Mouse (Mus musculus) ES-Bruce4 (cell line): ENCODE results near the gene Magee1. TPM values are rescaled to one million over a fixed set of nuclear protein-coding genes. Genes with fewer than 3 reads are reported as not detected.
"Not testable (repeated sequence)": the region's sequence is repeated elsewhere in the genome, so short reads cannot be mapped to it uniquely, and the experiment has no call there.

Experiments used
- H3K27ac ChIP-seq: 2 replicates; pipeline ENCODE4 v1.5.1; 2012; ENCODE audit warnings: low read length, inconsistent platforms; ENCODE audit not compliant: insufficient read depth
- H3K27me3 ChIP-seq: 2 replicates; pipeline ENCODE4 v1.6.1; 2012; ENCODE audit warnings: mild to moderate bottlenecking, low read length, inconsistent platforms; ENCODE audit not compliant: control insufficient read depth, poor library complexity, insufficient read depth, severe bottlenecking
- H3K36me3 ChIP-seq: 2 replicates; pipeline ENCODE4 v1.6.1; 2012; ENCODE audit warnings: inconsistent platforms, mild to moderate bottlenecking, low read length, moderate library complexity; ENCODE audit not compliant: control insufficient read depth, poor library complexity, insufficient read depth, severe bottlenecking
- H3K4me1 ChIP-seq: one replicate; pipeline ENCODE4 v1.8.1; 2011; ENCODE audit warnings: low read length; ENCODE audit not compliant: control insufficient read depth, insufficient read depth
- H3K4me3 ChIP-seq: 2 replicates; pipeline ENCODE4 v1.5.1; 2011; ENCODE audit warnings: low read depth, mild to moderate bottlenecking, low read length
- H3K9ac ChIP-seq: 2 replicates; pipeline ENCODE4 v1.6.1; 2012; ENCODE audit warnings: low read depth, mild to moderate bottlenecking, inconsistent platforms; ENCODE audit not compliant: poor library complexity, severe bottlenecking
- H3K9me3 ChIP-seq: replicated peaks from 2 replicates; pipeline ENCODE4 v1.6.1; 2012; ENCODE audit warnings: mild to moderate bottlenecking, low read length, inconsistent platforms; ENCODE audit not compliant: control insufficient read depth, poor library complexity, insufficient read depth, severe bottlenecking
- CTCF ChIP-seq: IDR thresholded peaks from one replicate; pipeline ENCODE4 v1.8.1; 2011; ENCODE audit warnings: low read depth, low read length
- EP300 ChIP-seq: IDR thresholded peaks from 2 replicates; pipeline ENCODE4 v1.6.1; 2011; ENCODE audit warnings: low read depth, low read length; ENCODE audit not compliant: insufficient read depth
- POLR2A ChIP-seq: IDR thresholded peaks from one replicate; pipeline ENCODE4 v1.8.1; 2011; ENCODE audit warnings: low read length; ENCODE audit not compliant: insufficient read depth
- polyA plus RNA-seq: library from polyadenylated mRNA; stranded (reverse); fragments of >200 nt; gene quantifications from 2 replicates; pipeline ENCODE4 v1.2.4, GENCODE M21; 2011; ENCODE audit warnings: low read depth; ENCODE audit not compliant: missing spikeins, insufficient read depth, insufficient read length

Magee1 gene
- polyA plus RNA-seq, 1 experiment, result 2.1 TPM

DNA sequence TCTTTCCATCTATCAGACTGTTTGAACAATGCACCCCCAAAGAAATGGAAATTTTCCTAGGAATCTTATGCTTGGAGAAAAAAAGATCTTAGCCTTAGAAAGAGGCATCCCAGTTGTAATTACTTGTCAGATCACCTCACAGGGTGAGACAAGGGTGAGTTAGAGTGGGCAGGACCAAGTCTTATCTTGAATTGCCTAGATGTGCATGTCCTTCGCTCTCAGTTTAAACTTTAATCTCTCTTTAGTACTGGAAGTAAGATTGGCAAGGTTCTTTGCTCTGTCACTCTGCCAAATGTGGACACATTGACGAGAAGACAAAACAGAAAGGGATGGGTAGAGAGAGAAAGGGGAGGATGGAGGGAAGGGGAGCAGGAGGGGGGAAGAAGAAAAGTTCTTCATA lies 5.2 kb upstream of the Magee1 start:
- H3K36me3 ChIP-seq, result no peaks in the 10 kb centered on the region
- H3K27ac ChIP-seq, result no peak overlapping the region
- H3K4me1 ChIP-seq, result no peaks in the 10 kb centered on the region
- H3K9me3 ChIP-seq, result no peaks in the 10 kb centered on the region
- H3K4me3 ChIP-seq, result no peak overlapping the region
- no peak overlapping the region for H3K9ac ChIP-seq
- TF ChIP-seq EP300 (no peak), CTCF (no peak), POLR2A (no peak)
- H3K27me3 ChIP-seq, result no peaks in the 10 kb centered on the region

DNA sequence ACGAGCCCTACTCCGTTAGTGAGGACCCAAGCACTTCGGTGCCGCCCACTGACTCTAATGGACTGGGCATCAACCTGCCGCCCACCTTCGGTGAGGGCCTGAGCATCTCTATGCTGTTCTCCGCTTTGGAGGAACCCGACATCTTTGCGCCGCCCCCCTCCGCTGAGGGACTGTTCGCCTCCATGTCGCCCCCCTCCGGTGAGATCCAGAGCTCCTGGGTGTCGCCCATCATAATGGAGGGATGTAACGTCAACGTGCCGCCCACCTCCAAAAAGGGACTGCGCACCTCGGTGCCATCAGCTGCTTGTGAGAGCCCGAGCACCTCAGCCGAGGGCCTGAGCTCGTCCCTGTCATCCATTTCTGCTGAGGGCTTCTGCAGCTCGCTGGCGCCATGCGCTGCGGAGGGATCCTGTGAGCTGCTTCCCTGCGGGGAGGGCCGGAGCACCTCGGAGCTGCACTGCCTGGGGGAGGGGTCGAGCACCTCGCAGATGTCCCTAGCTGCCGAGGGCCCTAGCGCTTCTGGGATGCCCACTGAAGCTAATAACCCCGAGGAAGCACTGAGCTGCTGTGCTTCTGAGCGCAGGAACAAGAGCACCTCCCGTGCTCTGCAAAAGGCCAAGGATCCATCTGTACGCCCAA lies 1.2 kb downstream of the Magee1 start:
- Histone ChIP-seq H3K4me1 (no peaks in the 10 kb centered on the region), H3K9ac (peak overlapping the region; percentile 19; the same call in 1 of the 2 replicates), H3K36me3 (no peaks in the 10 kb centered on the region), H3K27ac (no peak overlapping the region), H3K4me3 (peak overlapping the region; percentile 82), H3K27me3 (no peaks in the 10 kb centered on the region), H3K9me3 (no peaks in the 10 kb centered on the region)
- TF ChIP-seq CTCF (peak; percentile 40), POLR2A (no peak), EP300 (no peak)

DNA sequence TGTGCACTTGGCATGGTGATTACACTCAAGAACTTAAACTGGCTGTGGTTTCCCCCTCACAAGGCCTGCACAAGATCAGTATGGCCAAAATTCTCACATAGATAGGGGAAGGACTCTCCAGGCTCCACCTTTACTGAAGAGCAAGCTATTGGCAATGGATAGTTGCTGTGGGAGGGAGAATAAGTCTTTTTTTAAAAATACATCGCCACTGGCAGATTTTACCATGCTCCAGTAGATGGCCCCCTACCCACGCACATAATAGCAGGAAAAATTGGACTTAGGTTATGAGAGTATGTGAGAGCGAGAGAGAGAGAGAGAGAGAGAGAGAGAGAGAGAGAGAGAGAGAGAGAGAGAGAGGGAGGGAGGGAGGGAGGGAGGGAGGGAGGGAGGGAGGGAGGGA lies 4.7 kb downstream of the Magee1 start:
- H3K27me3 ChIP-seq, result no peaks in the 10 kb centered on the region
- TF ChIP-seq EP300, result no peak
- no peak for TF ChIP-seq POLR2A
- no peak for TF ChIP-seq CTCF
- H3K36me3 ChIP-seq, result no peaks in the 10 kb centered on the region

DNA sequence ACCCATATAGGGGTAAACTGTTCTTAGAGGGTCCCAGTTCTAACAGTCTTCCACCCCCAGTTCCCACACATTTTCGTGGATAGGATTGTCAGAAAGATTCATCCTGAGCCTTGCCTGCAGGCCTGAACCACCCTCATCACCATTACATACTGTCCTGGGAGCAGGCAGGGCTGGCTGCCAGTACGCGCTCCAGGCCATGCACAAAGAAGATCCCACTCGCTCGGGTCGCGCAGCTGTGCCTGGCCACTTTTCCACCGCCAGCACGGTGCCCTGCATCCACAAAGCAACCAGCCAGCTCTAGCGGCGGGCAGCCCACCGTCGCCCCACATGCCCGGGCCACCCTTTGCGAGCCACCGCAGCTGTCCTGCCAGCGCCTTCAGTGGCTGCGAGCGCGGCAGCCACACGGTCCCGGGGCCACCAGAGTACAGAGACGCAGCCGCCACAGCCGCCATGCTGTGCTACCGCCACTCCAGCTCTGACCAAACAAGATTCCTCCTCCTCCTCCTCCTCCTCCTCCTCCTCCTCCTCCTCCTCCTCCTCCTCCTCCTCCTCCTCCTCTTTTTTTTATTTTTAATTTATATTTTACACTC lies 31.8 kb downstream of the Magee1 start:
- no peak for TF ChIP-seq POLR2A
- TF ChIP-seq CTCF, result no peak
- TF ChIP-seq EP300, result no peak
- H3K4me3 ChIP-seq, result peak overlapping the region; percentile 62
- no peaks in the 10 kb centered on the region for H3K36me3 ChIP-seq
- H3K9ac ChIP-seq, result peak overlapping the region; percentile 40
- H3K27me3 ChIP-seq, result no peaks in the 10 kb centered on the region
- no peak overlapping the region for H3K27ac ChIP-seq
- H3K4me1 ChIP-seq, result no peaks in the 10 kb centered on the region
- H3K9me3 ChIP-seq, result no peaks in the 10 kb centered on the region

More for the DNA sequence above, 4.7 kb downstream of the Magee1 start:
- Histone ChIP-seq H3K4me3 (no peak overlapping the region), H3K9ac (no peak overlapping the region), H3K4me1 (no peaks in the 10 kb centered on the region), H3K9me3 (no peaks in the 10 kb centered on the region), H3K27ac (no peak overlapping the region)

DNA sequence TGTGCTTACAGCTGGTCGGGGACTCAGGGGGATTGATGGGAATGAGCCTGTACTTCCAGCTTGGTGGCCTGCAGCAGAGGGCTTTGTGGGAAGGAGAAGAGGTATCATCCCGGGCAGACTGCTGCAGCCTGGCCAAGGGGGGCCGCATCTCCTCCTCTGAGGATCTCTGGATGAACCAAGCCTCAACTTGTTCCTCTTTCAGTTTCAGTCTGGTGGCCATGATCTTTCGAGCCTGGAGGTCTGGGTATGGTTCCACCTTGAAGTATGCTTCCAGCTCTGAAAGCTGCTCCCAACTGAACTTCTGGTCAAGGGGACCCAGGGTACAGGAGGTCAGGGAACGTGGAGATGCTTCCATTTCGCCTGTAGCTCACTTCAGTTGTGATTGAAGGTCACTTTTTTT lies 44.8 kb downstream of the Magee1 start:
- not testable (repeated sequence) for H3K27ac ChIP-seq, H3K36me3 ChIP-seq, H3K27me3 ChIP-seq, H3K9me3 ChIP-seq, H3K9ac ChIP-seq, H3K4me3 ChIP-seq, H3K4me1 ChIP-seq

DNA sequence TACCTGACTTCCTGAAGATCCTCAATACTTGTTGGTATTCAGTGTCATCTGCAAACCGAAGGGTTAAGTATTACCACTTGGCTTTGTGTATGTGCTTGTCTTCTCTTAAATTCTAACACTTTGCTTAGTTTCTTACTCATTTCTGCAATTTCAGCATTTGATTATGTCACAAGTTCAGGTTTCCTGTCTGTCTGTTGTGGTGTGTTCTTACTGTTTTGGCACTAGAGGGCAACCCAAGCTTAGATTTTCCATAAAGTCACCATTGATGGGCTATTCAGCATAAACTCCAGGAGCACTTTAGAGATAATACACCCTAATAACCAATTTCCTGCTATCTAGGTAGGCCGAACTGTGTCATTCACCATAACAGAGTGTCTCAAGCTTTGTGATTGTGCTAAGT lies 47.0 kb downstream of the Magee1 start:
- Histone ChIP-seq H3K4me1 (no peaks in the 10 kb centered on the region), H3K27ac (no peak overlapping the region), H3K9ac (no peak overlapping the region), H3K4me3 (no peak overlapping the region), H3K36me3 (no peaks in the 10 kb centered on the region), H3K27me3 (no peaks in the 10 kb centered on the region), H3K9me3 (no peaks in the 10 kb centered on the region)
- no peak for TF ChIP-seq POLR2A
- no peak for TF ChIP-seq EP300
- TF ChIP-seq CTCF, result no peak

Other genes starting within 250 kb of the Magee1 start
- 45.6 and 48.3 TPM in 2 replicates for gene Pbdc1, start 40.6 kb upstream of the Magee1 start, polyA plus RNA-seq